Mouse (Mus musculus) lung, adult 2 months (tissue): ENCODE data around the gene Cdc42bpa.

Experiments
- CTCF ChIP-seq: fragments of 200-500 bp; IDR thresholded peaks from 2 replicates; pipeline ENCODE4 v1.5.1; 2011; ENCODE audit warnings: mild to moderate bottlenecking, low read length, control low read depth; ENCODE audit not compliant: insufficient read depth
- POLR2A ChIP-seq: fragments of 200-500 bp; IDR thresholded peaks from 2 replicates; pipeline ENCODE4 v1.6.1; 2011; ENCODE audit warnings: low read depth, mild to moderate bottlenecking, control low read depth, low read length, borderline replicate concordance; ENCODE audit errors: extremely low read depth

DNA sequence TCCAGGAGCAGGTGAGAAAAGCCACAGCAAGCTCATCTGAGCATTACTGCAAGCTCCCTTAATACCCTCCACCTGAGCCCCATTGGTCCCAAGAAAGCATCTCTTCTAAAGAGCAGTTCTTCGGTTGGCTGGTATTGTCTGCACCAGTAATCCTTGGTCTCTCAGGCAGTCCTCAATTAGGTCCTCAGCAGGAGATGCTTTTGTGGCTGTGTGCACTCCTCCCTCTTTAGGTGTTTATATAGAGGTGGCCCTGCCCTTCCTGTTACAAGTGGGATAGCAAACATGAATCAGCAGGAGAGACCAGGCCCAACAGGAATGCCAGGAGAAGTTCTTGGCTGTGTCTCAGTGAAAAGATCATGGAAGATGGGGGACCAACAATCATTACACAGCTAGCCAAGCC lies 23.9 kb downstream of the Cdc42bpa start:
- TF ChIP-seq CTCF (no peak), POLR2A (no peak)
